Mouse (Mus musculus) T-cell, adult 2 months (primary cell): ENCODE results near the gene Cotl1.
"Not testable (repeated sequence)": the region's sequence is repeated elsewhere in the genome, so short reads cannot be mapped to it uniquely, and the experiment has no call there.

Experiments used
- DNase-seq: peaks from one replicate; pipeline ENCODE4 v3.0.0; 2022; ENCODE audit warnings: low spot score

The Cotl1 gene

GRCm38 (mm10) chr8:119840275-119840808 lies at the start of gene Cotl1:
TSS of gene Cotl1 (minus strand) at chr8:119840544.
- DNase-seq = peak; percentile 96

- DNase-seq = no peak
Observed at GRCm38 (mm10) chr8:119888012-119888411, 47.7 kb upstream of the Cotl1 start.

- no peak for DNase-seq
Observed at GRCm38 (mm10) chr8:119887130-119887529, 46.8 kb upstream of the Cotl1 start.

DNA sequence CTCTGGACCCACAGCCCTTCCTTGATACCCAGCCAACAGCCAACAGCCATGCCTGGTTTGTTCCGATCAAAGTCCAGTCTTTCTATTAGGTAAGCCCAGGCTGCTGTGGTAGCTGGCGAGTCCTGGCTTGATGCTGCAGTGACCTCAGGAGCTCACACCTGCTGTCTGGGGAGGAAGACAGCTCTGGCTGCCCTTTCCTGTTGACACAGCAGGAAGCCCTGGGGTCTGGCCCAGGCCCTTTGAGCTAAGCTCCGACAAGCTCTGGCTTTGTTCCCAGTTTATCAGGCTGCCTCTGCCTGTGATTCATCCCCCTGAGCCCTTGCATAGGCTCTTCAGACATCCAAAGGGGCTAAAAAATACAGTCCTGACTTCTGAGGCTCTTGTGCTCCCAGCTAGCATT lies 45.3 kb upstream of the Cotl1 start:
- DNase-seq = no peak

DNA sequence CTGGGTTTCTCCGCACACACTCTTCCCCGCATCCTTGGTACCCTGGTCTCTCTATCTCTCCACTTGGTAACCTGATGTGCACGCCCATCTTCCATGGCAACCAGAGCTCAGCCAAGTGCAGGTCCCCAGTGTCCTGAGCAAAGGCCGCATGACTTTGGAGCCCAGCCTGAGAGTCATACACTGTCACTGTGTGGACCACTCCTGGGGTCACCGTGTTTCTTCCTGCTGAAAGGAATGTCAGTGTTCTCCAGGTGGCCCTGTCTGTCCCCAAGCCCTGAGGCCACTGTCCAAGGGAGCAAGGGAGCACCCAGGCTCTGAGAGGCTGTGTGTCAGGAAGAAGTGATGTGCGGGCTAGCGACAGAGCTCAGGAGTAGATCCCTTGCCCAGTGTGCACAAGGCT lies 42.9 kb upstream of the Cotl1 start:
- DNase-seq = no peak

DNA sequence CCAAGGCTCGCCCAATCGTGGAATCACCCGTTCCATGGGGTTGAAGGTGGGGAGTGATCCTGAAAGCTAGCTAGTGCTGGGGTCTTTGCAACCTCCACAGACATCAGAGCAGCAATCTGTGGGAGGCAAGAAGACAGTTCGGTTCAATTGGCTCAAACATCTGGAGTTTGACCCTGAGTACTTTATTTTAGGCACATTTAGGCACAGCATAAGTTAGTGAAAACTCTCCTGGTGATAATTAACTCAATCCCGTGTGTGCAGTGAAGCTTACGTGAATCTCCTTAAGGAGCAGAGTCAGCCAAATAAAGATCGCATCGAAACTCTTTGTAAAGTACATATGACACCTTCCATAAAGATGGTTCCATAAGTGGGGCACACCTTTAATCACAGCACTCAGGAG lies 41.6 kb upstream of the Cotl1 start:
- DNase-seq = no peak

DNA sequence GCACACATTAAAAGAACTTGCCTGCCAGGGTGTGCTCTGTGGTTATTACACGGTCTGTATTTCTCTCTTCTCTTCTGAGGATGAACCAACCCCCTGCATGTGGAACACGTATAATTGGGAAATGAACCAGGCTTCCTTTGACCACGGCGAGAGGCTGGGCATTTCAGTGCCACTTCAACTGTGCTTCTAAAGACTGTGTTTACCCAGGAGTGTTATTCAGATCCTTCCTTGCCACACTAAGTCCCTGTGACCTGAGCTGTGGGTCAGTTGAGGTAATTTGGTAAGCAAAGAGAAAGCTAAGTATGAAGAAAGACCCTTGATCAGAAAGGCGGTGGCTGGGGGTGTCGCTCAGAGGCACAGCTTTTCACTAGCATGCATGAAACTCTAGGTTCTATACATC lies 41.0 kb upstream of the Cotl1 start:
- no peak for DNase-seq

DNA sequence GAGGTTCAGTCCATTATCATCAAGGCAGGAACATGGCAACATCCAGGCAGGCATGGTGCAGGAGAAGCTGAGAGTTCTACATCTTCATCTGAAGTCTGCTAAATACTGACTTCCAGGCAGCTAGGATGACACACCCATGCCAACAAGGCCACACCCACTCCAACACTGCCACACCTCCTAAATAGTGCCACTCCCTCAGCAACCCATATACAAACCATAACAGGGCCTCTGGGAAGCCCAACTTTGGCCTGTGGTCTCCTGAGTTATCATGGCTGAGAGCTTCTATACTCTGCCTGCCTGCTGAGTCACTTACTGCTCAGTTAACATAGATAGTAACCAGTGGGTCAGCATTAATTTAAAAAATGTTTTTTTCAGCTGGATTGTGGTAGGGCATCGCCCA lies 32.8 kb upstream of the Cotl1 start:
- no peak for DNase-seq

GRCm38 (mm10) chr8:119869616-119870015 lies 29.3 kb upstream of the Cotl1 start:
- no peak for DNase-seq

DNA sequence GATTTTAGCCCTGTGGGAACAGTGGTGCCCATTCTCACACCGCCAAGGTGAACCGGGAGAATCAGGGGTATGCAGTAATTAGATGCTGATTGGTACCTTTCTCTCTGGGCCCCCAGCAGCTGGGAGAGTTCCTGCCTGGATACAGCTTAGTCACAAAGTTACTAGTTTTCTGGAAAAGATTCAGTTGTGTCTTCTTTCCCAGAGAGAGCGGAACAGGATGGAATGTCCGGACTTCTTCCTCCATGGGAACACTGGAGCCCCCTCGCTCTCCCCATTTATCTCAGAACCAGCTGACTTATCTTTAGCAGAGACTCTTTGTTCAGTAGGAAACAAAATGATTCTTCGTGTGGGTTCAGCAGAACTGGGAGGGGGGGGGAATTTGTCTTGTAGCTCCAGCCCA lies 22.4 kb upstream of the Cotl1 start:
- DNase-seq = no peak

DNA sequence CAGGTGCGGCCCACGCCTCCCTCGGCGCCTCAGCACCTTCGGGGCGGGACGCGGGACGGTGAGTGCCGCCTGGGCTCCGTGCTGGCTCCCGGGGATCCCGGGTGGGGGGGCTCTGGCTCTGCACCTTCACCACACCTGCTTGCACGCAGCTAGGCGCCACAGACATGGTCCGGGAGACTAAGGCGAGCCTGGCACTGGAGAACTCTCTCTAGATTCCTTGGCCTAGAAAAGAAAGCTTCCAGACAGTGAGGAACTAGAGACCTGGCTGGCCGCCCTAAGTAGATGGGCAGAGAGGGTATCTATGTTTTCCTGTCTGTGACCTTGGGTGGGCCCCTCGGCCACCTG lies 22.0 kb upstream of the Cotl1 start:
- no peak for DNase-seq

GRCm38 (mm10) chr8:119861706-119862389 lies 21.5 kb upstream of the Cotl1 start, which contains the start of gene Klhl36:
TSS of gene Klhl36 (plus strand) at chr8:119862266.
- DNase-seq = peak; percentile 95

GRCm38 (mm10) chr8:119857767-119858166 lies 17.4 kb upstream of the Cotl1 start:
- no peak for DNase-seq

GRCm38 (mm10) chr8:119855656-119856055 lies 15.3 kb upstream of the Cotl1 start:
- DNase-seq = no peak

DNA sequence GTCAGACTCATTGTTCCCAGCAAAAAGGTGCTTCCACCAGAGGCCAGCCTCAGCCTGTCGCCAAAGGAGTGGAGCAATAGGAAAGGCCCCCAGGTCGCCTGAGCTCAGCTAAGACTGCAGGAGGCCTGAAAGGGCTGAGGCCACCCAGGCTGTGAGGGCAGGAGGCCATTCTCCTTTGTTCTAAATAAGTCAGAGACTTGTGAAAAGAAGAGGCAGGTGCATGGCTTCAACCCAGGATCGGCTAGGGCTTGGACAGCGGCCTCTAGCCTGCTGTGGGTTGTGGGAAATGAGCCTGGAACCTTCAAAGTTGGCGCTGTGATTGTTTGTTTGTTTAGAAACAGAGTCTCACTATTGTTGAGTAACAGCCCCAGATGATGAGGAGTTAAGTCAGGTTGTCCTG lies 13.7 kb upstream of the Cotl1 start:
- no peak for DNase-seq

DNA sequence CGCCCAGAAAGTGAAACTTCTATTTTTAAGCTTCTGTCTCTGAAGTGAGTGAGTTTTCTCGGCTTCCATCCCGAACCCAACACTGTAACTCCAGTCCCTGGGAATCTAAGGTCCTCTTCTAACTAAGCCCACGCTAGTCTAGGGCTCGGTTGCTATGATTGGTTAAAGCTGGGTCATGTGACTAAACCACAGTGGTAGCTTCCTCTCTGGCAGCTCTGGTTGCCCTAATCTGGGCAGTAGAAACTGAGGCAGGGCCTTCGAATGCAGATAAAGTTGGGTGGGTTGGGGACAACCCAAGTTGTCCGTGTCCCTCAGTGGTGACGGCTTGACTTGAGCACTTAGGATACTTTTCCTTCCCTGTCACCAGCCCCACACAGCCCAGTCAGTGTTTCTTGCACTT lies 13.2 kb upstream of the Cotl1 start:
- DNase-seq = no peak

DNA sequence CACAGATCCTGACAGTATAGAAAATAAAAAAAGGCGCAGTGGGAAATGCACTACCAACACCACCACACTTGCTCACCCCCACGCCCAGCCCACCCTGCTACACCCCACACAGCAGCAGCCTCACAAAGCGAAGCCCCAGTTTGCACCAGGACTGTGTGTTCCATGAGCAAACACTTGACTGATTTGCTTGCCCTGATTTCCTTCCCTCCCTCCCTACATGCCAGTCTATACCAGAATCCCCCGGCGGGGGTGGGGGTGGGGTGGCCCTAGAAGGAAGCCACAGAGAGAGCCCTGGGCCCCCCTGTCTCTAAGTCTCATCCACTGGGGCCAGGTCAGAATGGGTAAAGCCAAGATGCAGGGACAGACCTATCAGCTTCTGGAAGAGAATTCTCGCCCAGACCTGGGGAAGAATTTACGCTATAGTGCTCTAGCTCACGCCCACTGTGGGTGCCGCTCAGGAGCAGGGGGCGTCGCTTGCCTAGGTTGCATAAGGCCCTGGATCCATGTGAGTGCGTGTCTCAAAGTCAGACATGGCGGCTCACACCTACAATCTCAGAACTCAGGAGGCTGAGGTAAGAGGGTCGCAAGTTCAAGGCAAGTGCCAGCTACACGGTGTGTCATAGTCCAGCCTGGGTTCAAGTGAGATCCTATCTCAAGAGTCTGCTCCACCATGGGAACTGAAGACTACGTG lies 7.0 kb upstream of the Cotl1 start:
- DNase-seq = no peak

DNA sequence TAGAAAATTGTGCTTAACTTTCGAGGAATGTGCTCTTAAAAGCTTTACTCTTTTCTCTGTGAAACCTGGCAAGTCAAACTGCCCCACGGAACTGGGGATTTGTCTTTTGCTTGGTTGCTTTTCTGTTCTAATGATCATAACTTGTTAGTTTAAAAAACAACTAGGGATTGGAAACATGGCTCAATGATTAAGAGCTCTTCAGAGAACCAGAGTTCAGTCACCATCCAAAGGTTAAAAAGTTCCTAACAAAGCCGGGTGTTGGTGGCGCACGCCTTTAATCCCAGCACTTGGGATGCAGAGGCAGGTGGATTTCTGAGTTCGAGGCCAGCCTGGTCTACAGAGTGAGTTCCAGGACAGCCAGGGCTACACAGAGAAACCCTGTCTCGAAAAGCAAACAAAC lies 5.4 kb upstream of the Cotl1 start:
- not testable (repeated sequence) for DNase-seq

DNA sequence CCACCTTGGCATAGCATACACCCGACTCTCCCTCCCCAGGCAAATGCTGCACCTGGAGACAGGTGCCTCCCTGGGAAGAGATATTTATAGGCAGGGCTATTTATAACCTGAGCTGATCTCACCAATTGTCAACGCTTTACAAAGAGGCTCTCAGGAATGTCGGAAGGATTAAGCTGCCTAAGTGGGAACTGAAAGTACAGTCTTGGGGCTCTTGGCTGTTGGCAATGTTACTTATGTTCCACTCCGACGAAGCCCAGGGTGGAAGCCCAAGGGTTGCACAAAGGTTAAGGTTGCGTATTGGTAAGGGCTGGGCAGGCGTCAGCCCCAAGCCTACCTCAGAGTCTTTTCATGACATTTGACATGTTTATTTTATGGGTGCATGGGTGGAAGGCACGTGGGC lies 4.2 kb upstream of the Cotl1 start:
- DNase-seq = no peak

GRCm38 (mm10) chr8:119843444-119843843 lies 3.1 kb upstream of the Cotl1 start:
- DNase-seq = peak; percentile 85

DNA sequence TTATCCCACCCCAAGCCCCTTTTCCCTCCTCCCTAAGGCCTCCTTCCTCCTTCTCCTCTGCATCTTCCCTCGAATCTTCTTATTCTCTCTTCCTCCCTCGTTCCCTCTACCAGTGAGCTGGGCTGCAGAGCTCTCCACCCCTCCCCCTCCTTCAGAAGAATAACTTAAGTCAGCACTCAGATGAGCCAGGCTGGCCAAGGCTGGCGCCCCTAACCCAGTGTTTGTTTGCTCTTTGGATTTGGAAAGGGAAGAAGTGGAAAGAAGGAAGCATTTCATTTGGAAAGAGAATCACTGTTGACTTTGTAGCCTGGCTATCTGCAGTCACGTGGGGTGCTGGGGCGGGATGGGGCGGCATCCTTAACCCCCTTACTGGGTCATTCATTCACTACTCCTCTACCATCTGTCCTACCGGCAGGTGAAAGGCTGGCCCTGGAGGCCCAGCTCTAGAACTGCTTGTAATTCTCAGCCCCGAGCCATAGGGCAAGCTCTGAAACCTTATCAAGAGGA lies 614 bp upstream of the Cotl1 start:
- DNase-seq = no peak

GRCm38 (mm10) chr8:119839419-119840021 lies 824 bp downstream of the Cotl1 start:
- no peak for DNase-seq

GRCm38 (mm10) chr8:119838983-119839340 lies 1.4 kb downstream of the Cotl1 start:
- no peak for DNase-seq
